Mouse (Mus musculus) cerebellum, adult 2 months (tissue): ENCODE measurements around the gene Ccdc148.

ENCODE experiments used
- CTCF ChIP-seq: fragments of 200-500 bp; IDR thresholded peaks from 2 replicates; pipeline ENCODE4 v1.5.1; 2011; ENCODE audit warnings: low read depth, mild to moderate bottlenecking, control low read depth, low read length, moderate library complexity, borderline replicate concordance; ENCODE audit not compliant: insufficient read depth
- POLR2A ChIP-seq: fragments of 200-500 bp; IDR thresholded peaks from 2 replicates; pipeline ENCODE4 v1.6.1; 2011; ENCODE audit warnings: low read length, control low read depth, borderline replicate concordance; ENCODE audit not compliant: insufficient read depth

- TF ChIP-seq CTCF: no peak
- no peak for TF ChIP-seq POLR2A
Measured at GRCm38 (mm10) chr2:58952101-58952500, 208.4 kb downstream of the Ccdc148 start.
